Mouse (Mus musculus): ENCODE data around the gene Otogl. TPM values are rescaled to one million over a fixed set of nuclear protein-coding genes. Genes with fewer than 3 reads are reported as not detected.

The Otogl gene
- polyA plus RNA-seq, 1 experiment from 2014 or later = 1.2 TPM

DNA sequence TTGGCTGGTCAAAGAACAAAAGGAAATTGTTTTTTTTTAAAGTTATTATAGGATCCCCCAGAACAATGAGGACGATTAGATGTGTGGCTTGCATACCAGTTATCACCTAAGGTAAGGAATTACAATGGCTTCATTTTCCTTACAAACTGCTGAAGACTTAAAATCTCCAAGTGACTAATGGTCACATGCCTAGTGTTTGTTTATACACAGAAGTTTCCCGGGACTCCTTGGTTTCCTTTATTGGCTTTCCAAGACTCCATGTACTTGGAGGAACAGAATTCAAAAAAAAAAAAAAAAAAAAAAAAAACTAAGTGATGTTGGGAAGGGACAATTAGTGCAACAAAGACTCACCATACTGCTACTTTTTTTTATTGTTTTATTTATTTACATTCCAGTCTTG, 11.9 kb upstream of the Otogl start:
- H3K9ac ChIP-seq (ENCODE audit: low read depth, low read length) = no peak overlapping the region
- ATAC-seq (ENCODE audit: low read depth) (no peak), DNase-seq (ENCODE audit: low spot score) (no peak)
- no peaks in the 10 kb centered on the region for H3K9me3 ChIP-seq (ENCODE audit: control insufficient read depth, low read length)
- no peaks in the 10 kb centered on the region for H3K36me3 ChIP-seq (ENCODE audit: control insufficient read depth, insufficient read depth, low read length)
- no peak overlapping the region for H3K4me2 ChIP-seq (ENCODE audit: low read depth, low read length)
- H3K4me1 ChIP-seq (ENCODE audit: control insufficient read depth, insufficient read depth, low read length) = no peaks in the 10 kb centered on the region
- H3K4me3 ChIP-seq (ENCODE audit: low read depth, low read length) = no peak overlapping the region
- 47% methylated on average over 2 of the region's 2 CpGs for WGBS
- H3K27me3 ChIP-seq (replicated peaks; ENCODE audit: control insufficient read depth, insufficient read depth, low read length) = no peaks in the 10 kb centered on the region
- no peak overlapping the region for H3K27ac ChIP-seq (replicated peaks; ENCODE audit: low read depth, low read length)

DNA sequence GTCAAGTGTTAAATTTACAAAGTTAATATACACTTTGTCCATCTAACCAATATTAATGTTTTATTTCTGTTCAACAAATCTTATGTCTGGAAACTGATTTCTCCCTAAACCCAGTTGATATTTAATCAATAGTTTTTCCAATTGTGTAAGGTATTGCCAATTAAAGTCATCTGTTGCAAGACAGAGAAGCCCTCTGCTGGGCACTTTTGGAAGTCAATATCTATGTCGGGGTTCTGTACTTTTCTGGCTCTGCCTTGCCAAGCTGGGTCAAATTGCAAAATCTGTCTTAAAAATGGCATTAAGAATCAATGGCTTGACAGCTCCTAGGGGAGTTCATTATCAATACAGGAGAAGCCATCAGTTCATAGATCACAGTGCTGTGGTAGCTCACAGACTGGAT, 10.8 kb upstream of the Otogl start:
- DNase-seq (ENCODE audit: low spot score) (no peak), ATAC-seq (ENCODE audit: low read depth) (no peak)
- Histone ChIP-seq H3K4me1 (ENCODE audit: control insufficient read depth, insufficient read depth, low read length) (no peaks in the 10 kb centered on the region), H3K27me3 (replicated peaks; ENCODE audit: control insufficient read depth, insufficient read depth, low read length) (no peaks in the 10 kb centered on the region), H3K9me3 (ENCODE audit: control insufficient read depth, low read length) (no peaks in the 10 kb centered on the region), H3K4me3 (ENCODE audit: low read depth, low read length) (no peak overlapping the region), H3K36me3 (ENCODE audit: control insufficient read depth, insufficient read depth, low read length) (no peaks in the 10 kb centered on the region), H3K9ac (ENCODE audit: low read depth, low read length) (no peak overlapping the region), H3K4me2 (ENCODE audit: low read depth, low read length) (no peak overlapping the region), H3K27ac (replicated peaks; ENCODE audit: low read depth, low read length) (no peak overlapping the region)
- WGBS = 11% methylated on average over 1 of the region's 1 CpGs

DNA sequence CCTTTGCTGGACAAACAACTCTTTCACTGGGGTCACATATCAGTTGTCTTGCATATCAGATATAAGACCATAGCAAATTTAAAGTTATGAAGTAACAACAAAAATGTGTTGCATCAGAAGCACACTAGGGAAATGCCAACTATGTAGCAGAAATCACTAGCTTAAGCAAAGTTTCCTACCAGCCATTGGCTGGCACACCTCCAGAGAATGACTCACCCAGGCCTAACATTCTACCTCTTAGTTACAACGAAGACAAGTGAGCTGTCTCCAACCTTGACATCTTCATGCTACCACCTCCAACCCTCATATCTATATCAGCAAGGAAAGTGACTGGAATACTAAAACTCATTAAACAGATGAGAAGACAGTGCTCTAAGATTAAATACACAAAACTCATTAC, 9.6 kb upstream of the Otogl start:
- Histone ChIP-seq H3K4me1 (ENCODE audit: control insufficient read depth, insufficient read depth, low read length) (no peaks in the 10 kb centered on the region), H3K4me2 (ENCODE audit: low read depth, low read length) (no peak overlapping the region), H3K36me3 (ENCODE audit: control insufficient read depth, insufficient read depth, low read length) (no peaks in the 10 kb centered on the region), H3K9ac (ENCODE audit: low read depth, low read length) (no peak overlapping the region), H3K27me3 (replicated peaks; ENCODE audit: control insufficient read depth, insufficient read depth, low read length) (no peaks in the 10 kb centered on the region), H3K9me3 (ENCODE audit: control insufficient read depth, low read length) (no peaks in the 10 kb centered on the region), H3K4me3 (ENCODE audit: low read depth, low read length) (no peak overlapping the region), H3K27ac (replicated peaks; ENCODE audit: low read depth, low read length) (no peak overlapping the region)
- no peak for ATAC-seq (ENCODE audit: low read depth)
- WGBS = 43% methylated on average over 1 of the region's 1 CpGs
- peak; percentile 42 for DNase-seq (ENCODE audit: low spot score)

DNA sequence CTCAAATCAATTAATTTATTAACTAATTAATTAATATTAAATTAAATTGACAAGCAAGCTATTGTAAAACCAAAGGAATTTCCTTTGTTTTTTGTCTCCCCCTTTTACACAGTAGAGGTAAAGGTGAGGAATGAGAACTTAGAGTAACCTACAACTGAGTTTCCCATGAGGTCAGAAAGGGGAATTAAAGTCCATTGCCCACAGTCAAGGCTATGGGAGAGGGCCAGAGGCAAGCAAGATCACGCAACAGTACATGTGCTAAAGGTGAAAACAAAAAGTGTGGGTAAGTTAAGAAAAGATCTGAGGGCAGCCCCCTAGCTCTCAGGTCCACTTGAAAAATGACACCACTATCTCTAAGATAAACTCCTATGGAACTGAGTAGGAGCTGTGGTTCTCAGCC, 9.2 kb upstream of the Otogl start:
- Histone ChIP-seq H3K27ac (replicated peaks; ENCODE audit: low read depth, low read length) (no peak overlapping the region), H3K4me1 (ENCODE audit: control insufficient read depth, insufficient read depth, low read length) (no peaks in the 10 kb centered on the region), H3K27me3 (replicated peaks; ENCODE audit: control insufficient read depth, insufficient read depth, low read length) (no peaks in the 10 kb centered on the region), H3K4me3 (ENCODE audit: low read depth, low read length) (no peak overlapping the region), H3K36me3 (ENCODE audit: control insufficient read depth, insufficient read depth, low read length) (no peaks in the 10 kb centered on the region), H3K9ac (ENCODE audit: low read depth, low read length) (no peak overlapping the region), H3K9me3 (ENCODE audit: control insufficient read depth, low read length) (no peaks in the 10 kb centered on the region), H3K4me2 (ENCODE audit: low read depth, low read length) (no peak overlapping the region)
- 87% methylated on average over 1 of the region's 1 CpGs for WGBS
- no peak for DNase-seq (ENCODE audit: low spot score)
- no peak for ATAC-seq (ENCODE audit: low read depth)

DNA sequence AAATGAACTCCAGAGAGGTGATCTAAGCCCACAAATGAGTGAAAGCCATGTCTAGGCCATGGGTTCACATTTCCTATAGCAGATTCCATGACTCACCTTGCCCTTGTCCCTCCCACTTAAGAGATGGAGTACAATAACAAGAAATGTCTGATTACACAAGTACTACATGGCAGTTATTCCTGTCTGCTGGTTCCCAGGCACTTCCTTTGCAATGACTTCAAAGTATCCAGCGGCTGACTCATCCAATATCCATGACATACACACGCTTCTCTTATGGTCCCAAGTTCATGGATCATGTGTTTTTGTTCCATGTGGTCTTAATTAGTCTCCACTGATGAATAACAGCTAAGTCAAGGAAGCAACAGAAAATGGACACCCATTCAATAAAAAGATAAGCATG, 1.1 kb upstream of the Otogl start:
- DNase-seq (ENCODE audit: low spot score) = no peak
- peaks cover 4% of the 10 kb centered on the region; the same call in 1 of the 2 replicates for H3K9me3 ChIP-seq (ENCODE audit: control insufficient read depth, low read length)
- no peak overlapping the region for H3K4me3 ChIP-seq (ENCODE audit: low read depth, low read length)
- 46% methylated on average over 2 of the region's 2 CpGs for WGBS
- H3K9ac ChIP-seq (ENCODE audit: low read depth, low read length) = no peak overlapping the region
- H3K27me3 ChIP-seq (replicated peaks; ENCODE audit: control insufficient read depth, insufficient read depth, low read length) = no peaks in the 10 kb centered on the region
- no peaks in the 10 kb centered on the region for H3K36me3 ChIP-seq (ENCODE audit: control insufficient read depth, insufficient read depth, low read length)
- H3K27ac ChIP-seq (replicated peaks; ENCODE audit: low read depth, low read length) = no peak overlapping the region
- H3K4me2 ChIP-seq (ENCODE audit: low read depth, low read length) = no peak overlapping the region
- no peaks in the 10 kb centered on the region for H3K4me1 ChIP-seq (ENCODE audit: control insufficient read depth, insufficient read depth, low read length)
- ATAC-seq (ENCODE audit: low read depth) = no peak

DNA sequence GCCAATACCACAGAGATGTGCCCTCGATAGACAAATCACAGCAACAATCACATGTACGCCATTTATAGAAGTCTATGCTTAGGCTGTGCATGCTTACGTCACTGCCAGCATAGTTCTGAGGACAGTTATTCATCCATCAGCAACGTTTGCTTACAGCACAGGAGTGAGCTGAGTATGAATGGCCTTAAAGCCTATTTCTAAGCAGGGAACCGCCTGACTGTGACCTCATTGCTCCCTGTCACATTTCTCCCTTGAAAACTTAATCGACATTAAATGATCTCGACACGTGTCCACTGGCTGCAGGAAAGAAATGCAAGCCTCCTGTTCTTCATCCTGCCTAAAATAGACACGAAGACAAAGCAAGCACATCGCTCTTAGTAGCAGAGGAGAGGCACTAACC, 5.5 kb downstream of the Otogl start:
- H3K4me2 ChIP-seq (ENCODE audit: low read depth, low read length) = no peak overlapping the region
- DNase-seq (ENCODE audit: low spot score) (no peak), ATAC-seq (ENCODE audit: low read depth) (no peak)
- WGBS = 76% methylated on average over 10 of the region's 10 CpGs
- no peaks in the 10 kb centered on the region for H3K36me3 ChIP-seq (ENCODE audit: control insufficient read depth, insufficient read depth, low read length)
- peaks cover 6% of the 10 kb centered on the region; the same call in 1 of the 2 replicates for H3K4me1 ChIP-seq (ENCODE audit: control insufficient read depth, insufficient read depth, low read length)
- H3K27ac ChIP-seq (replicated peaks; ENCODE audit: low read depth, low read length) = no peak overlapping the region
- no peaks in the 10 kb centered on the region for H3K27me3 ChIP-seq (replicated peaks; ENCODE audit: control insufficient read depth, insufficient read depth, low read length)
- no peak overlapping the region for H3K4me3 ChIP-seq (ENCODE audit: low read depth, low read length)
- no peak overlapping the region for H3K9ac ChIP-seq (ENCODE audit: low read depth, low read length)
- peaks cover 7% of the 10 kb centered on the region; the same call in 1 of the 2 replicates for H3K9me3 ChIP-seq (ENCODE audit: control insufficient read depth, low read length)

DNA sequence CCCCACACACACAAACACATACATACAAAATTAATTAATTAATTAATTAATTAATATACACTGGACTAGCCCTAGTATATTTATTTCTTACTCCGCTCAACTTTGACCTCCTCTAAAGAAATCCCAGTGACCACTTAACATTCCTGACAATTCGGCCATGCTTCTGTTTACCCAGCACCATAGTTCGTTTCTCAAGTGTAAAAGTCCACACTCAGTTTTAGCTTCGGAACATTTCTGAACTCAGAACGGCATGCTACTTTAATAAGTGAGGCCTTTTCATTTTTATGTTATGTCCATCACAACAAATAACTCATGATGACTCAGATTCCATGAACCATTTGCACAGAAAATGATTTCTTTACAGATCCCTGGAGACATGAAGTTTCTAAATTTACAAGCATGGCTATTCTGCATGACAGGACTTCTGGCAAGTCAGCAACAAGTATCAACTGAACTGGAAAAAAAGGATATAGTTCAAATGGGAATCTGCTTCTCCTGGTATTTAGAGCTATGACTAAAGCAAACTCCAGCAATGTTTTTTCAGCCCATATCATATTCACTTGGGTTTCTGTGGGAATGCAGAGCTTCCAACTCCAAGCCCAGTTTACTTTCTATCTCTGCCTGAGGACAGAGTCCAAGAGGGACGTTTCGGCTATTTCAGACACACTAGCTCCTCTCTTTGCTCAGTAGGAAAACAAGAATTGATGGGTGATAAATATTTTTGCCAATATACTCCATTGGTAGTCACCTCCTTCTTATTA, 6.5 kb downstream of the Otogl start:
- H3K27me3 ChIP-seq (replicated peaks; ENCODE audit: control insufficient read depth, insufficient read depth, low read length) = no peaks in the 10 kb centered on the region
- WGBS = 67% methylated on average over 7 of the region's 7 CpGs
- peaks cover 6% of the 10 kb centered on the region; the same call in 1 of the 2 replicates for H3K4me1 ChIP-seq (ENCODE audit: control insufficient read depth, insufficient read depth, low read length)
- no peak overlapping the region for H3K27ac ChIP-seq (replicated peaks; ENCODE audit: low read depth, low read length)
- peaks cover 7% of the 10 kb centered on the region; the same call in 1 of the 2 replicates for H3K9me3 ChIP-seq (ENCODE audit: control insufficient read depth, low read length)
- DNase-seq (ENCODE audit: low spot score) (peak; percentile 64), ATAC-seq (ENCODE audit: low read depth) (no peak)
- no peak overlapping the region for H3K9ac ChIP-seq (ENCODE audit: low read depth, low read length)
- no peak overlapping the region for H3K4me3 ChIP-seq (ENCODE audit: low read depth, low read length)
- no peaks in the 10 kb centered on the region for H3K36me3 ChIP-seq (ENCODE audit: control insufficient read depth, insufficient read depth, low read length)
- no peak overlapping the region for H3K4me2 ChIP-seq (ENCODE audit: low read depth, low read length)

DNA sequence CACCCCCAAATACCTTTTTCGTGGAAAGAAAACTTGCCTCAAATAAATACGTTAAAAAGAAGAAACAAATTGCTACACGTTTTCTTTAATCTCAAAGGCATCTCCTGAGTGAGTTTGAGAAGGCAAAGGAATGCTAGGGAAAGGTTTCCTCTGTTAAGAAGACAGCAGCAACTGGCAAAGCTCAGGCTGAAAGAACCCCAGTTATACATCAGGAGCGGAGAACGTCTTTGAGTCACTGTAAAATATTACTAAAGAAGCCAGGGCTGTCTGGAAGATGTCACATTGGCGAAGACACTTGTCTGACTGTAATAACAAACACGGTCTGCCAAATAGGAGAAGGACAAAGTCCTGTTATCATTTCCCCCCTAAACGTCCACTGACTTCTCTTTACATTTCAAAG, 10.0 kb downstream of the Otogl start:
- no peak overlapping the region for H3K4me2 ChIP-seq (ENCODE audit: low read depth, low read length)
- peaks cover 6% of the 10 kb centered on the region; the same call in 1 of the 2 replicates for H3K4me1 ChIP-seq (ENCODE audit: control insufficient read depth, insufficient read depth, low read length)
- H3K36me3 ChIP-seq (ENCODE audit: control insufficient read depth, insufficient read depth, low read length) = no peaks in the 10 kb centered on the region
- DNase-seq (ENCODE audit: low spot score) (no peak), ATAC-seq (ENCODE audit: low read depth) (no peak)
- H3K9me3 ChIP-seq (ENCODE audit: control insufficient read depth, low read length) = no peaks in the 10 kb centered on the region
- 73% methylated on average over 8 of the region's 8 CpGs for WGBS
- no peak overlapping the region for H3K27ac ChIP-seq (replicated peaks; ENCODE audit: low read depth, low read length)
- no peak overlapping the region for H3K4me3 ChIP-seq (ENCODE audit: low read depth, low read length)
- no peak overlapping the region for H3K9ac ChIP-seq (ENCODE audit: low read depth, low read length)
- no peaks in the 10 kb centered on the region for H3K27me3 ChIP-seq (replicated peaks; ENCODE audit: control insufficient read depth, insufficient read depth, low read length)

Measured in embryonic facial prominence, embryonic 14.5 days (tissue).